Mouse (Mus musculus) intestine, postnatal 0 days (tissue): ENCODE data around the gene Rhpn2. TPM values are rescaled to one million over a fixed set of nuclear protein-coding genes. Genes with fewer than 3 reads are reported as not detected.
"Not testable (repeated sequence)": the region's sequence is repeated elsewhere in the genome, so short reads cannot be mapped to it uniquely, and the experiment has no call there.

ENCODE experiments used
- ATAC-seq: fragments of 200-750 bp; cut with Nextera tagmentation; 2 replicates; pipeline ENCODE4 v1.8.0; 2017; ENCODE audit warnings: mild to moderate bottlenecking, moderate TSS enrichment, moderate library complexity
- H3K27ac ChIP-seq: fragments of 300-500 bp; sonication (generic); 2 replicates; pipeline ENCODE4 v1.5.1; 2014; ENCODE audit warnings: mild to moderate bottlenecking, low read depth, low read length, moderate library complexity
- H3K27me3 ChIP-seq: fragments of 300-500 bp; sonication (generic); replicated peaks from 2 replicates; pipeline ENCODE4 v1.6.1; 2014; ENCODE audit warnings: low read length, mixed read lengths; ENCODE audit not compliant: control insufficient read depth, insufficient read depth
- H3K36me3 ChIP-seq: fragments of 300-500 bp; sonication (generic); 2 replicates; pipeline ENCODE4 v1.6.1; 2014; ENCODE audit warnings: mild to moderate bottlenecking, moderate library complexity; ENCODE audit not compliant: control insufficient read depth, insufficient read depth
- H3K4me1 ChIP-seq: fragments of 300-500 bp; sonication (generic); replicated peaks from 2 replicates; pipeline ENCODE4 v1.6.1; 2014; ENCODE audit warnings: antibody characterized with exemption, low read length, mixed read lengths; ENCODE audit not compliant: control insufficient read depth, insufficient read depth
- H3K4me2 ChIP-seq: fragments of 300-500 bp; sonication (generic); replicated peaks from 2 replicates; pipeline ENCODE4 v1.6.1; 2014; ENCODE audit warnings: low read depth, mild to moderate bottlenecking, moderate library complexity
- H3K4me3 ChIP-seq: fragments of 300-500 bp; sonication (generic); 2 replicates; pipeline ENCODE4 v1.5.1; 2014; ENCODE audit warnings: low read depth, low read length
- H3K9ac ChIP-seq: fragments of 300-500 bp; sonication (generic); 2 replicates; pipeline ENCODE4 v1.6.1; 2014; ENCODE audit warnings: mild to moderate bottlenecking, low read depth, low read length
- H3K9me3 ChIP-seq: fragments of 300-500 bp; sonication (generic); 2 replicates; pipeline ENCODE4 v1.6.1; 2016; ENCODE audit warnings: mixed run types; ENCODE audit not compliant: control insufficient read depth
- CTCF ChIP-seq: sonication (generic); IDR thresholded peaks from 2 replicates; pipeline ENCODE4 v1.5.1; 2016; ENCODE audit warnings: low read depth, mild to moderate bottlenecking, control low read depth, antibody characterized with exemption, moderate library complexity
- WGBS: fragments of 180-500 bp; shearing (Covaris S2); extraction: QIAGEN DNeasy Blood & Tissue Kit; methylation state at CpG from one replicate; pipeline ENCODE4 v1.1.7; 2014; 5-methylcytosine and 5-hydroxymethylcytosine counted together
- polyA plus RNA-seq: library from polyadenylated mRNA; unstranded; fragments of >200 nt; fragmentation: Nextera tagmentation; extraction: Ambion mirVana; gene quantifications from 2 replicates; pipeline ENCODE4 v1.2.1, GENCODE M21; 2015

The Rhpn2 gene
- polyA plus RNA-seq, 1 experiment from 2014 or later, result 63.3 TPM

- H3K4me3 ChIP-seq, result no peak overlapping the region
- no peaks in the 10 kb centered on the region for H3K27me3 ChIP-seq
- H3K36me3 ChIP-seq, result peaks cover 39% of the 10 kb centered on the region
- no peak overlapping the region for H3K4me2 ChIP-seq
- no peaks in the 10 kb centered on the region for H3K4me1 ChIP-seq
- no peak overlapping the region for H3K27ac ChIP-seq
- TF ChIP-seq CTCF, result no peak
- no peaks in the 10 kb centered on the region for H3K9me3 ChIP-seq
- ATAC-seq, result peak; percentile 65
- 58% methylated on average over 3 of the region's 3 CpGs for WGBS
- H3K9ac ChIP-seq, result no peak overlapping the region
Observed at GRCm38 (mm10) chr7:35311214-35311613, 22.8 kb upstream of the Rhpn2 start.

GRCm38 (mm10) chr7:35314156-35314555 lies 19.8 kb upstream of the Rhpn2 start:
- no peak overlapping the region for H3K27ac ChIP-seq
- no peak overlapping the region for H3K4me3 ChIP-seq
- peaks cover 12% of the 10 kb centered on the region for H3K36me3 ChIP-seq
- TF ChIP-seq CTCF, result no peak
- no peak overlapping the region for H3K4me2 ChIP-seq
- no peaks in the 10 kb centered on the region for H3K27me3 ChIP-seq
- ATAC-seq, result no peak
- no peak overlapping the region for H3K9ac ChIP-seq
- H3K4me1 ChIP-seq, result no peaks in the 10 kb centered on the region; the same call in 1 of the 2 replicates
- no peaks in the 10 kb centered on the region for H3K9me3 ChIP-seq

- Histone ChIP-seq H3K9me3 (no peaks in the 10 kb centered on the region), H3K4me2 (peak within 1 kb of the TSS; percentile 74), H3K9ac (peak within 1 kb of the TSS; percentile 71), H3K27me3 (no peaks in the 10 kb centered on the region), H3K4me1 (no peaks in the 10 kb centered on the region; the same call in 1 of the 2 replicates), H3K36me3 (no peaks in the 10 kb centered on the region), H3K4me3 (peak within 1 kb of the TSS; percentile 94), H3K27ac (peak within 1 kb of the TSS; percentile 80)
- peak; percentile 65 for ATAC-seq
- TF ChIP-seq CTCF, result no peak
- WGBS, result 2% methylated on average over 39 of the region's 39 CpGs
Observed at GRCm38 (mm10) chr7:35317729-35318609, 16.0 kb upstream of the Rhpn2 start, which contains the start of gene Gpatch1. Gene Gpatch1, minus strand, starts transcription at chr7:35318440.

- H3K9me3 ChIP-seq, H3K9ac ChIP-seq, H3K27ac ChIP-seq, H3K27me3 ChIP-seq, H3K4me1 ChIP-seq, H3K36me3 ChIP-seq, ATAC-seq, H3K4me2 ChIP-seq, H3K4me3 ChIP-seq: not testable (repeated sequence)
- WGBS, result 37% methylated on average over 3 of the region's 3 CpGs
Observed at GRCm38 (mm10) chr7:35319221-35319620, 14.7 kb upstream of the Rhpn2 start.

GRCm38 (mm10) chr7:35319755-35320154 lies 14.2 kb upstream of the Rhpn2 start:
- no peaks in the 10 kb centered on the region for H3K27me3 ChIP-seq
- WGBS, result 69% methylated on average over 4 of the region's 4 CpGs
- no peaks in the 10 kb centered on the region for H3K9me3 ChIP-seq
- no peak overlapping the region for H3K4me2 ChIP-seq
- no peak overlapping the region for H3K9ac ChIP-seq
- H3K4me3 ChIP-seq, result no peak overlapping the region
- ATAC-seq, result no peak
- no peaks in the 10 kb centered on the region for H3K36me3 ChIP-seq
- no peak overlapping the region for H3K27ac ChIP-seq
- H3K4me1 ChIP-seq, result no peaks in the 10 kb centered on the region; the same call in 1 of the 2 replicates
- no peak for TF ChIP-seq CTCF

GRCm38 (mm10) chr7:35322161-35322560 lies 11.8 kb upstream of the Rhpn2 start:
- Histone ChIP-seq H3K4me2 (no peak overlapping the region), H3K27ac (no peak overlapping the region), H3K9me3 (no peaks in the 10 kb centered on the region), H3K4me1 (no peaks in the 10 kb centered on the region; the same call in 1 of the 2 replicates), H3K9ac (no peak overlapping the region), H3K4me3 (no peak overlapping the region), H3K27me3 (no peaks in the 10 kb centered on the region), H3K36me3 (no peaks in the 10 kb centered on the region)
- no peak for TF ChIP-seq CTCF
- WGBS, result 49% methylated on average over 3 of the region's 3 CpGs
- ATAC-seq, result no peak
